Mouse (Mus musculus): ENCODE measurements around the gene Fam89a. TPM values are rescaled to one million over a fixed set of nuclear protein-coding genes. Genes with fewer than 3 reads are reported as not detected.

Gene Fam89a
- polyA plus RNA-seq, 1 experiment from 2014 or later = 5.5 TPM

DNA sequence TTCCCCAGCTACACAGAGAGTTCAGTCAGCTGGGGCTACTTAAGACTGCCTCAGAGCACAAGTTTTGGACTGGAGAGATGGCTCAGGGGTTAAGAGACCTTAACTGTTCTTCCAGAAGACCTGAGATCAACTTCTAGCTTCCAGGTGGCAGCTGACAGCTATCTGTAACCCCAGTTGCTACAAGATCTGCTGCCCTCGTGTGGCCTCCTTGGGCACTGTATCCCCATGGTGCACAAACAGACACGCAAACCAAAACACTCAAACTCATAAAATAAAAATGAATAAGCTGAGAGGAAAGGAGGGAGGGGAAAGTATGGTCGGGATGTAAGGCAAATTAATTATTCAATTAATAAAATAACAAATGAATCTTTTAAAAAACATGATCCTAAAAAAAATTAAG, 6.9 kb upstream of the Fam89a start:
- H3K4me2 ChIP-seq (ENCODE audit: low read depth) = no peak overlapping the region
- H3K9me3 ChIP-seq (ENCODE audit: control insufficient read depth, low read length) = no peaks in the 10 kb centered on the region
- H3K9ac ChIP-seq (ENCODE audit: low read length) = no peak overlapping the region
- DNase-seq (ENCODE audit: low spot score) = no peak
- H3K36me3 ChIP-seq (ENCODE audit: control insufficient read depth, insufficient read depth, low read length) = no peaks in the 10 kb centered on the region
- H3K27ac ChIP-seq (ENCODE audit: low read depth, low read length) = no peak overlapping the region
- no peak for ATAC-seq (ENCODE audit: insufficient read depth, low FRiP score, low TSS enrichment)
- H3K4me3 ChIP-seq (ENCODE audit: low read depth, low read length) = no peak overlapping the region
- WGBS = 42% methylated on average over 3 of the region's 3 CpGs
- H3K4me1 ChIP-seq (ENCODE audit: control insufficient read depth, insufficient read depth, low read length) = peaks cover 3% of the 10 kb centered on the region; the same call in 1 of the 2 replicates
- H3K27me3 ChIP-seq (ENCODE audit: control insufficient read depth, insufficient read depth, low read length) = no peaks in the 10 kb centered on the region

DNA sequence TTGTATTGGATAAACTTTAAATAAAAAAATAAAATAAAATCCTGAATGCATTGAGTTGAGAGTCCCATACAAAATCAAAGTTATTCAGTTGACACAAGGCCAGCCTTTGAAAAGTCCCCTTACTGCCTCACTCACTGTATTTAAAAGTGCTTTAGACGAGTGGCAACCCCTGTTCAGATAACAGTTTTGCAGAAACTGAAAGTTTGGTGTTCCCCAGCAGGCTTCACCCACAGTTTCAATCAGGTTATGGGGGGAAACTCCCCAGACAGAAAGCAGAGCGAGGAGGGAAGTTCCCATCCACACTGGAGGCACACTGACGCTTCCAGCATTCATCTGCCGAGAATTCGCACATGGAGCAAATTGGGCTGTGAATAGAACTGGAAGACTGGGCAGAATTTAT, 5.0 kb upstream of the Fam89a start:
- H3K9me3 ChIP-seq (ENCODE audit: control insufficient read depth, low read length) = no peaks in the 10 kb centered on the region
- H3K36me3 ChIP-seq (ENCODE audit: control insufficient read depth, insufficient read depth, low read length) = no peaks in the 10 kb centered on the region
- H3K27ac ChIP-seq (ENCODE audit: low read depth, low read length) = no peak overlapping the region
- peaks cover 7% of the 10 kb centered on the region for H3K27me3 ChIP-seq (ENCODE audit: control insufficient read depth, insufficient read depth, low read length)
- 73% methylated on average over 5 of the region's 5 CpGs for WGBS
- H3K4me3 ChIP-seq (ENCODE audit: low read depth, low read length) = no peak overlapping the region
- H3K9ac ChIP-seq (ENCODE audit: low read length) = no peak overlapping the region
- DNase-seq (ENCODE audit: low spot score) = no peak
- ATAC-seq (ENCODE audit: insufficient read depth, low FRiP score, low TSS enrichment) = no peak
- H3K4me1 ChIP-seq (ENCODE audit: control insufficient read depth, insufficient read depth, low read length) = peaks cover 6% of the 10 kb centered on the region; the same call in 1 of the 2 replicates
- H3K4me2 ChIP-seq (ENCODE audit: low read depth) = no peak overlapping the region

DNA sequence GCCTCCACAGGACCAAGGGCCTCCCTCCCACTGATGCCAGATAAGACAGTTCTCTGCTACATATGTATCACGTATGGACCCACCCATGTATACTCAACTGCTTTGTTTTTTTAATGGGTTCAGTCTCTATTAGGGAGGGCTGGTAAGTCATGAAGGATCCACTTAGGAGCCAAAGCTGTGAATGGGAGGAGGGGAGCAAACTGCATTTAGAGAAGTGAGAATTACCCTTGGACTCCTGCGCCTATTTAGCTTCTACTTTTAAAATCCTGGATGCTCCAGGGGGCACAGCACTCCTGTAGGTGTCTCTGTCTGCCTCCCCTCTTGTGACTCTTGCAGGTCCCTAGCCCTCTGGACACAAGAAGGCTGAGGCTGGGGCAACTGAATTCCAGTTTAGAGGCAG, 4.5 kb upstream of the Fam89a start:
- Histone ChIP-seq H3K4me2 (ENCODE audit: low read depth) (no peak overlapping the region), H3K4me1 (ENCODE audit: control insufficient read depth, insufficient read depth, low read length) (peaks cover 6% of the 10 kb centered on the region; the same call in 1 of the 2 replicates), H3K9ac (ENCODE audit: low read length) (no peak overlapping the region), H3K27me3 (ENCODE audit: control insufficient read depth, insufficient read depth, low read length) (peaks cover 11% of the 10 kb centered on the region), H3K9me3 (ENCODE audit: control insufficient read depth, low read length) (no peaks in the 10 kb centered on the region), H3K27ac (ENCODE audit: low read depth, low read length) (no peak overlapping the region), H3K36me3 (ENCODE audit: control insufficient read depth, insufficient read depth, low read length) (no peaks in the 10 kb centered on the region), H3K4me3 (ENCODE audit: low read depth, low read length) (no peak overlapping the region)
- ATAC-seq (ENCODE audit: insufficient read depth, low FRiP score, low TSS enrichment) (no peak), DNase-seq (ENCODE audit: low spot score) (no peak)
- WGBS = 77% methylated on average over 2 of the region's 2 CpGs

GRCm38 (mm10) chr8:124755481-124755880, 3.8 kb upstream of the Fam89a start:
- H3K4me1 ChIP-seq (ENCODE audit: control insufficient read depth, insufficient read depth, low read length) = peaks cover 6% of the 10 kb centered on the region; the same call in 1 of the 2 replicates
- no peak for DNase-seq (ENCODE audit: low spot score)
- H3K27ac ChIP-seq (ENCODE audit: low read depth, low read length) = no peak overlapping the region
- no peaks in the 10 kb centered on the region for H3K9me3 ChIP-seq (ENCODE audit: control insufficient read depth, low read length)
- no peak overlapping the region for H3K4me2 ChIP-seq (ENCODE audit: low read depth)
- ATAC-seq (ENCODE audit: insufficient read depth, low FRiP score, low TSS enrichment) = no peak
- 82% methylated on average over 8 of the region's 8 CpGs for WGBS
- H3K9ac ChIP-seq (ENCODE audit: low read length) = no peak overlapping the region
- peaks cover 17% of the 10 kb centered on the region for H3K27me3 ChIP-seq (ENCODE audit: control insufficient read depth, insufficient read depth, low read length)
- H3K36me3 ChIP-seq (ENCODE audit: control insufficient read depth, insufficient read depth, low read length) = no peaks in the 10 kb centered on the region
- no peak overlapping the region for H3K4me3 ChIP-seq (ENCODE audit: low read depth, low read length)

- WGBS = 53% methylated on average over 4 of the region's 4 CpGs
- Histone ChIP-seq H3K4me3 (ENCODE audit: low read depth, low read length) (no peak overlapping the region), H3K4me2 (ENCODE audit: low read depth) (no peak overlapping the region), H3K27me3 (ENCODE audit: control insufficient read depth, insufficient read depth, low read length) (peaks cover 24% of the 10 kb centered on the region), H3K4me1 (ENCODE audit: control insufficient read depth, insufficient read depth, low read length) (peaks cover 6% of the 10 kb centered on the region; the same call in 1 of the 2 replicates), H3K9ac (ENCODE audit: low read length) (no peak overlapping the region), H3K27ac (ENCODE audit: low read depth, low read length) (no peak overlapping the region), H3K9me3 (ENCODE audit: control insufficient read depth, low read length) (no peaks in the 10 kb centered on the region), H3K36me3 (ENCODE audit: control insufficient read depth, insufficient read depth, low read length) (no peaks in the 10 kb centered on the region)
- ATAC-seq (ENCODE audit: insufficient read depth, low FRiP score, low TSS enrichment) (no peak), DNase-seq (ENCODE audit: low spot score) (no peak)
Observed at GRCm38 (mm10) chr8:124754792-124755190, 3.2 kb upstream of the Fam89a start.

DNA sequence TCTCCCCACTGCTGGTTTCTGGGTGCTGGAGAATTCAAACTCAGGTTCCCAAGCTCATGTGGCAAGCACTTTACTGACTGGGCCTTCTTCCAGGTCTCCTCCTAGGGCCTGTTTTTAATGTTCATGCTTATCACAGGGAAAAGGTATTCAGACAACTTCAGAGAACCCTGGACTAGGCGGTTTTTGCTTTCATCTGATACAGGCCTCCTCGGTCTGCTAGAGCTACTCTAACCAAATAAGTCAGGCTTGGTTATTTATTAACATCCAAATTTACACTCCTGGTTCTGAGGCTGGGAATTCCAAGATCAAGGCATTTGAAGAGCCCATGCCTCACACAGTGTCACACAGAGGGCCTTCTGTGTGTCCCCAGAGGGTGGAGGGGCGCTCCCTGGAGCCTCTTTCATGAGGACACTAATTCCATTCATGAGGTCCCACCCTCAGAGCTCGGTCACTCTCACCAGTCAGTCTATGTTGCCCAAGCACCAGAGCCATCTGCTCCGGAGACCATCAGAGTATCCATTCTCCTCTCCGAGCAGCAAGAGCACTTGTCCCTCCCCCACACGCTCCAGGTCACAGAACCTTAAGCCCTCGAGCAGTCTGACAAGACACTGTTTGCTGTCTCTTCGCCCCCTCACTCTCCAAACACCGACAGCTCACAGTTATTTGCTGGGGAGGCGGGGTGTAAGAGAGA, 2.6 kb upstream of the Fam89a start:
- Histone ChIP-seq H3K4me2 (ENCODE audit: low read depth) (no peak overlapping the region), H3K27me3 (ENCODE audit: control insufficient read depth, insufficient read depth, low read length) (peaks cover 24% of the 10 kb centered on the region), H3K4me3 (ENCODE audit: low read depth, low read length) (no peak overlapping the region), H3K4me1 (ENCODE audit: control insufficient read depth, insufficient read depth, low read length) (peaks cover 6% of the 10 kb centered on the region; the same call in 1 of the 2 replicates), H3K9me3 (ENCODE audit: control insufficient read depth, low read length) (no peaks in the 10 kb centered on the region), H3K27ac (ENCODE audit: low read depth, low read length) (no peak overlapping the region), H3K36me3 (ENCODE audit: control insufficient read depth, insufficient read depth, low read length) (no peaks in the 10 kb centered on the region), H3K9ac (ENCODE audit: low read length) (no peak overlapping the region)
- ATAC-seq (ENCODE audit: insufficient read depth, low FRiP score, low TSS enrichment) = no peak
- peak; percentile 44 for DNase-seq (ENCODE audit: low spot score)
- WGBS = 16% methylated on average over 11 of the region's 11 CpGs

- Histone ChIP-seq H3K36me3 (ENCODE audit: control insufficient read depth, insufficient read depth, low read length) (no peaks in the 10 kb centered on the region), H3K9me3 (ENCODE audit: control insufficient read depth, low read length) (no peaks in the 10 kb centered on the region), H3K9ac (ENCODE audit: low read length) (no peak overlapping the region), H3K27me3 (ENCODE audit: control insufficient read depth, insufficient read depth, low read length) (peaks cover 24% of the 10 kb centered on the region), H3K27ac (ENCODE audit: low read depth, low read length) (no peak overlapping the region), H3K4me3 (ENCODE audit: low read depth, low read length) (no peak overlapping the region), H3K4me2 (ENCODE audit: low read depth) (peak overlapping the region; percentile 69), H3K4me1 (ENCODE audit: control insufficient read depth, insufficient read depth, low read length) (peaks cover 6% of the 10 kb centered on the region; the same call in 1 of the 2 replicates)
- 30% methylated on average over 21 of the region's 21 CpGs for WGBS
- ATAC-seq (ENCODE audit: insufficient read depth, low FRiP score, low TSS enrichment) (no peak), DNase-seq (ENCODE audit: low spot score) (no peak)
Observed at GRCm38 (mm10) chr8:124752325-124752862, 762 bp upstream of the Fam89a start.

GRCm38 (mm10) chr8:124751191-124751590, 441 bp downstream of the Fam89a start:
- Histone ChIP-seq H3K9ac (ENCODE audit: low read length) (peak overlapping the region; percentile 48), H3K4me2 (ENCODE audit: low read depth) (peak overlapping the region; percentile 69), H3K4me3 (ENCODE audit: low read depth, low read length) (peak overlapping the region; percentile 44), H3K36me3 (ENCODE audit: control insufficient read depth, insufficient read depth, low read length) (no peaks in the 10 kb centered on the region), H3K4me1 (ENCODE audit: control insufficient read depth, insufficient read depth, low read length) (peaks cover 6% of the 10 kb centered on the region; the same call in 1 of the 2 replicates), H3K27ac (ENCODE audit: low read depth, low read length) (no peak overlapping the region), H3K27me3 (ENCODE audit: control insufficient read depth, insufficient read depth, low read length) (peaks cover 24% of the 10 kb centered on the region), H3K9me3 (ENCODE audit: control insufficient read depth, low read length) (no peaks in the 10 kb centered on the region)
- ATAC-seq (ENCODE audit: insufficient read depth, low FRiP score, low TSS enrichment) (no peak), DNase-seq (ENCODE audit: low spot score) (peak; percentile 30)
- WGBS = under 1% methylated on average over 29 of the region's 31 CpGs

GRCm38 (mm10) chr8:124746661-124747060, 5.0 kb downstream of the Fam89a start:
- Histone ChIP-seq H3K27ac (ENCODE audit: low read depth, low read length) (no peak overlapping the region), H3K9ac (ENCODE audit: low read length) (no peak overlapping the region), H3K4me1 (ENCODE audit: control insufficient read depth, insufficient read depth, low read length) (no peaks in the 10 kb centered on the region), H3K27me3 (ENCODE audit: control insufficient read depth, insufficient read depth, low read length) (peaks cover 18% of the 10 kb centered on the region), H3K9me3 (ENCODE audit: control insufficient read depth, low read length) (no peaks in the 10 kb centered on the region), H3K36me3 (ENCODE audit: control insufficient read depth, insufficient read depth, low read length) (no peaks in the 10 kb centered on the region), H3K4me2 (ENCODE audit: low read depth) (no peak overlapping the region), H3K4me3 (ENCODE audit: low read depth, low read length) (no peak overlapping the region)
- 79% methylated on average over 13 of the region's 13 CpGs for WGBS
- DNase-seq (ENCODE audit: low spot score) (no peak), ATAC-seq (ENCODE audit: insufficient read depth, low FRiP score, low TSS enrichment) (no peak)
